Mouse (Mus musculus): ENCODE data around the gene Ptprm.

The Ptprm gene

DNA sequence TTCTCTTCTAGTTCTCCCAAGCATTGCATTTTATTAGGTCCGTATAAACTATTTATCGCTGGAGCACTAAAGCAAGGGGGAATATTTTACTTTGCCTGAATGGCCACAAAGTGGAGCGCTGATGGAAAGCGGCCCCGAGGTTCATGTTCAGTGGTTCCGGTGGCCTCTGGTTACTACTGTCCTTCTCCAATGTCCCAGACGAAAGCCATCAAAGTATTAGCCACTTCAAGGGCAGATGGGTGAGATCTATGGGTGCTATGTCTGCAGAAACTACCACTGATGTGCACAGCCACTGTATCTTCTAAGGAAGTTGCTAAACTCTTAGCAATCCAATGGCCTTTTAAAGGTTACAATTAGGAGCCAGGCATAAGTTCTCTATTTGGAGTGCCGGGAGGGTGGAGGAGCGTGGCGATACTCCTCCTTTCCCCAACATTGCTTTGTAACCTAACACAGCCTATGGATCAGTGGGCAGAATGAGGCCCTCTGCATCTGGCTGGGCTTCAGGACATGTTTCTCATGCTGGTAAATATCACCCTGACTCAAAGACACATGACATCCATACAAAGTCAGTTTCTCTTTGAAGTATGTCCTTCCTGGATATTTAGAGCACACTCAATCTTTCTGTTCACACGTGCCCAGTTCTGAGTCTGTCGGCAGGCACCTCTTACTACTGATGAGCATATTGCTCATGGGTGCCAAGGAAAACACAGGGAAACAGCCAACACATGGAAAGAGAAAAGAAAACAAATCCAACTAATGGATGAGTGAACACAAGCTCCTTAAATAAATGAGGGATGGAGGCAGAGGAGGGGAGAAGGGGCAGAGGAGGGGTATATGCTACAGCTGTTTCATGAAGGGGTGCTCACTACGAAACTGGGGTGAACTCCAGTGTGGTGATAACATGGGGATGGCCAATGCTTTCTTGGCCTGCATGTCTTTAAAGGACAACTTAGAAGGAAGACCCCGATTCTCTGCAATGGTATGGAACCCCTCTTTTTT, 584.6 kb downstream of the Ptprm start:
- DNase-seq (ENCODE audit: low spot score in 2 of 2) = no peak

DNA sequence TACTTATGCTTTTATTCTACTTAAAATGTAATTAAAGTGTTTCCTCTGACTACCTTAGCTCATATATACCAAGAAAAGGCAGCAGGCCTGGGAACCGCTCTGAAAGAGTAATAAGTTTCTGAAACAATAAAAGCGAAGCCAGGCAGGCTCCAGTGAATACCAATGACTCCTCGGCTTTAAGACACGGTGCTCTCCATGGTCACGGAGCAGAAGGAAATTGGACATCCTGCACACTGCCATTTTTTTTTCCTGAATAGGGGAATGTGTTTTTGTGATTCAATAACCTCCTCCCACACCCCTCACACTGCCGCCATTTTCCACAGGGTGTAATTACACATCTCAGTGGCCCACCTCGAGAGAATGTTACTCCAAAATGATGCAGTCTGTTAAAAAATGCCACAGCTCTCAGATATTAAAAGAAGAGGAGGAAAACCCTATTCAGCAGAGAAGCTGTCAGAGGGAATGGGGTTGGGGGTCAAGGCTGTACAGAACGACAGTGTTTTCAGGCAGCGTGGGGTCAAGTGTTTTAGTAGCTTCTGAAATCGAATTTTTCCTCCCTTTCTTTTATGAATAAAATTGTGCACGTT, 585.5 kb downstream of the Ptprm start:
- no peak for DNase-seq (ENCODE audit: low spot score in 2 of 2)

GRCm38 (mm10) chr17:66766166-66766565, 588.1 kb downstream of the Ptprm start:
- DNase-seq (ENCODE audit: low spot score in 2 of 2) = no peak

DNA sequence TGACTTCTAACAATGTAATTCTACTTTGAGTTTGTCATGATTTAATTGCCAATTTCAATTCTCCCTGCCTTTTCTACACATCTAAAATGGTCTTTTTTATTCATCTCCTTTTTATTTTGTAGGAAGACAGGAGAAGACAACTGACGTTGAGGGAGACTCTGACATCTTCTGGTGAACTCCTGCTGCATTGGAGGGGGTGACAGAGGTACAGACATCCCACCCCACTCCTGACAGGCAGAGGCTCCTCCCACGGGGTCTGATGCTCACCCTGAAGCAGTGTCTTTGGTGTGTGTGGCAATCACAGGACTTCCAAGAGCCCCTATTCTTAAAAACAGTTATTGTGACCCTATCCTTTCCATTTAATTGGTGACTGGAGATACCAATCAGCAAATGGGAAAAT, 589.8 kb downstream of the Ptprm start:
- DNase-seq (ENCODE audit: low spot score in 2 of 2) = no peak

DNA sequence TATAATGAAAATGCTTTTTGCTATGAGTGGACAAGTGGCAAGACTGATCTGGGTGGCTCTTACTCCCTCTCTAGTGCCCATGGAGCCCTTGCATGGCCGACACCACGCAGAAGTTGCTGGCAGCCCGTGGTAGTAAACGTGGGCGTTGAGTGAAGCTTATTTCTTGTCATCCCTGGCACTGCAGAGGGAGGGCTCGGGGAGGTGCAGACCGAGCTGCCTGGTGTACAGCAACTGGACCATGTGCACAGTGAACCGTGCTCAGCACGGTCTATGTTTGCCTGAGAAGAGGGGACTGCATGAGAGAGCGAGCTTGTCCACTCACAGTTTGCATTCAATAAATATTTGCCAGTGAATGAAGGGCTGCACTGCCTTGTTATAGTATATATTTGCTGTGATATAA, 591.5 kb downstream of the Ptprm start:
- DNase-seq (ENCODE audit: low spot score in 2 of 2) = no peak

GRCm38 (mm10) chr17:66761326-66762296, 592.6 kb downstream of the Ptprm start:
- no peak for DNase-seq (ENCODE audit: low spot score in 2 of 2)

DNA sequence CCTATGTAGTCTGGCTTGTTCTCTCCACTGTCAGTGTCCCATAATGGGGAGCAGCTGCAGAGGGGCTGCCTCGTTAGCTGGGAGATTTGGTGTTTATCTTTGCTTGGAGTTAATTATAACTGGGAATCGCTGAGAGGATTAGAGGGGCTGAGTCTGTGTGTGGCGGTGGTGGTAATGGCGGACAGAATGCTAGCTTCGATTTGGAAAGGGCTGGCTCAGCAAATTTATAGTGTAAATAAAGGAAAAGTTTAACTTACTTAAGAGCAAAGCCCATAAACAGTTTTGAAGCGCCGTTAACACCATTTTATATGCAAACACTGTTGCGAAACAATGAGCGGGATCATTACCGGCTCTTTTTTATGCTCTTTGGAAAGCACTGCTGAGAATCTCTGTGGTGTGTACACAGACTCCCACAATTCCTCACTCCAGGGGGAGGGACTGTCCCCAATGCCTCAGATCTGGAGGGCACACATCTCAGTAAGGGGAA, 597.2 kb downstream of the Ptprm start:
- DNase-seq (ENCODE audit: low spot score in 2 of 2) = no peak

GRCm38 (mm10) chr17:66756500-66756899, 597.8 kb downstream of the Ptprm start:
- DNase-seq (ENCODE audit: low spot score in 2 of 2) = no peak

DNA sequence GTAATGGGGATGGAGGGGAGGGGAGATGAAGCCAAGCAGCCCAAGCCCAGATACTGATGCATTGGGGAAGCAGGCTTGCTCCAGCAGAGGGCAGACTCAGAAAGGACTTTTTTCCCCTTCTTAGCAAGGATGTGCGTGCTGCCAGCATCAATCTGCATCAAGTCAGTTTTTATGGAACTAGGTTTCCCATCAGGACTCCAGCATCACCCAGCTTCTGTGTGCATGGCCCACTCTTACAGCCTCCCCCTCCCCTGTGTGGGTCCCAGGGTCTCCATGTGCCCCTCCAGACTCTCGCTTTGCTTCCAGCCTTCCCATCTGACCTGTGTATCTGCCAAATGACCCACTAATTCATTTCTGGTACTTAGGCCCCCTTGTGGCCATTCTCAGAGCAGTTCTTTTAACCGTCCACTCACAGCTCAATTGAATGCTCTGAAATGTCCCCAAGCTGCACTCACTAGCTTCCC, 599.0 kb downstream of the Ptprm start:
- peak in 1 of 2 experiments; percentile 53 for DNase-seq (ENCODE audit: low spot score in 2 of 2)

DNA sequence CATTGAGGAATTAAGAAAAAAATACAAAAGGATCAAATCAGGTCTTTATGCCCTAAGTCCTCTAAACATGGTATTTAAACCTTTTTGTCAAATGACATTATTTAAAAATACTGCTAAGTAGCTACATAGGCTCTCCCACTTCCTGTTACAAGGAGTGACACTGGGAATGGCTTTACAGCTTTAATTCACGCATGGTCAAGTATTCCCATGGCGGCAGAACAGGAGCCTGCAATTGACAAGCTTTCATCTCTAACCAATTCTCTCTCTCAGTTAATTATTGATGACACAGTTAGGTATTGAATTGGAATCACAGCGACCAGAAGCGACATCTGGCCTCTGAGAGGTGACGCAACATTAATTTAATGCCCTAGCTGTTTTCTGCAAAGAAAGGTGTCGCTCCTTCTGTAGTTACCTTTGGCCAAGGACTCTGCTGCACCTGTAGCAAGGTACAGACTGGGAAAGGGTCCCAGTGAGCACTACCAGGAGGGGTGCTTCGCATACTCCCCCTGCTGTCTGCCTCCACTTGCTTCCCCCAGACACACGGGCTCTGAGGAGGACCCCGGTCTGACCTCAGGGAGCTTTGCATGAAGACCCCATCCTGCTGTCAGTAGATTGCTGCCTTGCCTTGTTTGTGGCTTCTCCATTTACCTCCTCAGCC, 599.9 kb downstream of the Ptprm start:
- DNase-seq (ENCODE audit: low spot score in 2 of 2) = no peak

DNA sequence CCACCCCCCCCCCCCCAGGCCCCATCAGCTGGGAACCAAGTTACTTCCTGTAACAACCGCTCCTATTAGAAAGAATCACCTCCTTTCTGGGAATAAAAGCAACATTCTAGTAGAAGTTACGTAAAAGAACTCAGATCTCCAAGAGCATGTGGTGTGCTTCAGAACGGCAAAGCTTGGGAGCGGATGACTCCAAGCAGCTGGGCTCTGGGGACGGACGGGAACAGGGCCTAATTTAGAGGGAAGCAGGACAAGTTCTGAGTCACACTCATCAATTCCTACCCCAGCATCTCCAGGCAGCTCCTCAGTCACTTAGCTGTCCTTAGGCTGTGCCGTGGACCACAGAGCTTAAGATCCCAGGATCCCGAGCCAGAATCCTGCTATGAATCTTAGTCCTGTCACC, 602.5 kb downstream of the Ptprm start:
- peak in 1 of 2 experiments; percentile 21 for DNase-seq (ENCODE audit: low spot score in 2 of 2)

- no peak for DNase-seq (ENCODE audit: low spot score in 2 of 2)
Observed at GRCm38 (mm10) chr17:66750481-66751206, 603.6 kb downstream of the Ptprm start.

DNA sequence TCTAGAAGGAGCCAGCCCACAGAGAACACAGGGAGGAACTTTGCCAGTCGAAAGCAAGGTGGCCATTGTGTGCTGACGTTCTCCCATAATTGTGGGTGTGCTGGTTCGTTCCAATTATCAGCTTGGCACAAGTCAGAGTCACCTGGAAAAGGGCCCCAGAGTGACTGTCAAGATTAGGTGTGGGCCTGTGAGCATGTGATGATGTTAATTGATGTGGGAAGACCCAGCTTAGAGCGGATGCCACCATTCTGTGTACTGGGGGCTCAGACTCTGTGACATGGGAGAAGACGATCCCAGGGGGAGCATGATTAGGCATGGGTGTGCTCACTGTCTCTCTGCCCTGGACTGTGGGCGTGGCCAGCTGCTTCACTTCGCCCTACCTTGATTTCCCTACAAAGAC, 604.3 kb downstream of the Ptprm start:
- no peak for DNase-seq (ENCODE audit: low spot score in 2 of 2)

DNA sequence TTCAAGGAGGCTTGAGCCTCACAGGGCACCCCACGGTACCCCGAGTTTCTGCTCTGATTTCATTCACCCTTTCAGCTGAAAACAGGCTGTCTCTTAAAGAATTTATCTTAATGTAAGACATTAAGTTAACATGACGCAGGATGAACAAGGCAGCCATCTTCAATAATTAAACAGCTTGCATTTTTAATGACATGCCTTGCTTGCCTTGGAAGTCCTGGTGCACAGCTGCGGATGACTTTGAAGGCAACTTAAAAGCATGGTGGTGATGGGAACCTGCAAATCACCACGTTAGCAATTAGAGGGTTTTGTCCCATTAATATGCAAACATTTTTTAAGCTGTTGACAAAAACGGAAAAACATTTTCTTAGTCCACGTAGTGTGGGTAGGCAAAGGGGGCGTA, 607.8 kb downstream of the Ptprm start:
- no peak for DNase-seq (ENCODE audit: low spot score in 2 of 2)

DNA sequence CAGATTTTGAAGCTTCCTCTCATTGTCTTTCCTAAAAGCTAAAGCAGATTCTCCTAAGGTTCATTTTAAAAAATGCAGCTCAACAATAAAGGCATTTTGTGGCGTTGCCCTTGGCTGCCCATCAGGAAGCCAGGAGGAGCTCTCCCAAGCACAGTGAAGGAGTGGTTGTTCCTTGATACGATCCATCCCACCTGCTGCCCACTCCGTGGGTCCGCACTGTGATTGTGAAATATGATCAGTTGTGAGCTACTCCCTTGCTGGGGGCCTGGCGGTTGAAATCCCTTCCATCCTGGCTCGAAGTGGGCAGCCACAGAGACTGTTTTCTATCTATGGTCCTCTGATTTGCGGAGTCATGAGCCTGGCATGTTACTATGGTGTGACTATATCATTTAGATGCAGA, 610.9 kb downstream of the Ptprm start:
- DNase-seq (ENCODE audit: low spot score in 2 of 2) = no peak

GRCm38 (mm10) chr17:66738779-66739345, 615.4 kb downstream of the Ptprm start:
- DNase-seq (ENCODE audit: low spot score in 2 of 2) = no peak

- no peak for DNase-seq (ENCODE audit: low spot score in 2 of 2)
Observed at GRCm38 (mm10) chr17:66738331-66738730, 615.9 kb downstream of the Ptprm start.

- no peak for DNase-seq (ENCODE audit: low spot score in 2 of 2)
Observed at GRCm38 (mm10) chr17:66736450-66736849, 617.8 kb downstream of the Ptprm start.

DNA sequence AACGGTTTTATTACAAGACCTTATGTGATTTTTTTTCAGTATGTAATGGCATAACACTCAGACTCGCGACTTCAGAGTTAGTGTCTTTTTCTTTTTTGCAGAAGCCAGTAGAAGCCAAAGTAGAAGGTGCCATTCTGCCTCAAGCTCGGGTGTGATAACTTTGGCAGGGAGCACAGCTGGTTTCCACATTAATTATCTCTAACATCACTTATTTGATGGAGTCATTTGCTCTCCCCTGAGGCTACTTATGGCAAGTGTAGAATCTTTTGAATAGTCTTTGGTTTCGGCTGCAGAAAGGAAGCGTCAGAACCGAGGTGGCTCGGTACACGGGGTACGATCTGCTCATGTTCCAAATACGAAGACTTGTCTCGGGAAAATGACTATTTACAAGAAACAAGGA, 620.7 kb downstream of the Ptprm start:
- DNase-seq (ENCODE audit: low spot score in 2 of 2) = no peak

GRCm38 (mm10) chr17:66729979-66730378, 624.3 kb downstream of the Ptprm start:
- DNase-seq (ENCODE audit: low spot score in 2 of 2) = no peak

Measured in left cerebral cortex, adult 9 months (tissue).